ENCODE assay signal across 10 mouse cellular contexts in genomic region chr14:55205045-55205750, GRCm38 (mm10). TPM values are rescaled to one million over a fixed set of nuclear protein-coding genes. Genes with fewer than 3 reads are reported as not detected.
DNase-seq lines count a peak whose midpoint lies in the region; ATAC-seq lines count a peak whose summit lies in the region.
"Had no signal": no experiment of that assay in that cellular context is flagged by ENCODE, and none has a peak within 500 bp of the region (broad histone marks: within the 10 kb centered on the region; RNA-seq: fewer than 3 reads in every experiment).

No protein-coding gene starts in this region.

- H3K9ac ChIP-seq in hindbrain, embryonic 12.5 days = no peak overlapping the region

- no peak overlapping the region for H3K4me3 ChIP-seq in hindbrain, embryonic 12.5 days
- H3K4me3 ChIP-seq: heart, embryonic 10.5 days had no signal

- no peak overlapping the region for H3K27ac ChIP-seq in hindbrain, embryonic 12.5 days
- H3K27ac ChIP-seq: heart, embryonic 10.5 days had no signal

- peaks cover 11% of the 10 kb centered on the region for H3K4me1 ChIP-seq in hindbrain, embryonic 12.5 days
- H3K4me1 ChIP-seq: heart, embryonic 10.5 days had no signal

- H3K27me3 ChIP-seq in hindbrain, embryonic 12.5 days = no peaks in the 10 kb centered on the region

- ATAC-seq in hindbrain, embryonic 12.5 days (ENCODE audit: low FRiP score) = peak; percentile 76

- no peak overlapping the region for H3K4me2 ChIP-seq in hindbrain, embryonic 12.5 days (replicated peaks)

- WGBS in hindbrain, embryonic 12.5 days = 36% methylated on average over 3 of the region's 3 CpGs

- DNase-seq in right cerebral cortex, adult 2 months (ENCODE audit: low spot score in 2 of 2) = peak; percentile 66 to 71
- DNase-seq in right cerebral cortex, postnatal 4 days = no peak
- peak; percentile 42 for DNase-seq in mesoderm, embryonic 11.5 days (ENCODE audit: low read depth, low spot score)
- peak; percentile 91 for DNase-seq in telencephalon, adult 2 months (ENCODE audit: low read depth, low spot score)
- no peak for DNase-seq in cerebellum, postnatal 25 days
- DNase-seq in urinary bladder, adult 18-20 months (ENCODE audit: low spot score in 2 of 2) = no peak
- DNase-seq in spleen, adult 18-20 months = no peak

- H3K36me3 ChIP-seq in hindbrain, embryonic 12.5 days = no peaks in the 10 kb centered on the region
- H3K36me3 ChIP-seq: heart, embryonic 10.5 days had no signal

- H3K9me3 ChIP-seq in hindbrain, embryonic 12.5 days (replicated peaks) = no peaks in the 10 kb centered on the region

RNA-seq across cellular contexts. Expression of gene Dhrs2, which starts 16.6 kb away (rescaled TPM):
- polyA plus RNA-seq in hindbrain, embryonic 12.5 days (2016; fragmentation: Nextera tagmentation; extraction: Ambion mirVana) = 0.17 TPM in 1 of 2 replicates, not detected in the other
- polyA plus RNA-seq: heart, embryonic 10.5 days; liver, adult 2 months had no signal

Comparison
In these comparisons a context has a peak if more than half of its experiments do, and no peak if none do; other contexts are left out.
1. DNase-seq: peak in right cerebral cortex, adult 2 months (2 of 2), mesoderm, embryonic 11.5 days (single experiment) and telencephalon, adult 2 months (single experiment); none in right cerebral cortex, postnatal 4 days (single experiment), cerebellum, postnatal 25 days (0 of 2), urinary bladder, adult 18-20 months (0 of 2) and spleen, adult 18-20 months (0 of 2).